Mouse (Mus musculus) left cerebral cortex, adult 2 months (tissue): ENCODE results near the gene Shank1. TPM values are rescaled to one million over a fixed set of nuclear protein-coding genes. Genes with fewer than 3 reads are reported as not detected.
A peak's percentile ranks its signal among the peaks of the same experiment; 100 is the strongest.

Experiments used
- DNase-seq, 2 experiments: peaks; one replicate each; pipeline ENCODE4 v3.0.0; 2021 to 2022; ENCODE audit warnings: low spot score in 2 of 2, mixed read lengths in 1 of 2; ENCODE audit errors: extremely low spot score in 1 of 2
- H3K27ac ChIP-seq: fragments of 200-600 bp; 2 replicates; pipeline ENCODE4 v1.8.1; 2022
- H3K4me3 ChIP-seq: fragments of 200-600 bp; 2 replicates; pipeline ENCODE4 v1.8.1; 2022
- CTCF ChIP-seq: fragments of 200-600 bp; IDR thresholded peaks from 2 replicates; pipeline ENCODE4 v1.8.1; 2022; ENCODE audit warnings: antibody characterized with exemption, mild to moderate bottlenecking, moderate library complexity
- intact Hi-C: fragments of 180-260 bp; cut with DNase I; formaldehyde crosslinking; loops from one replicate; pipeline ENCODE4 v1.15.1; 2025
- total RNA-seq, 2 experiments: library from RNA; stranded (reverse); gene quantifications; 2 replicates each; pipeline ENCODE4 v1.2.3; 2021

Shank1 gene
- total RNA-seq, 2 experiments from 2014 or later, result 637 to 705 TPM

GRCm38 (mm10) chr7:44359908-44360672, 50.0 kb downstream of the Shank1 start:
- peak; percentile 96 to 97 for DNase-seq
- intact Hi-C loops, result loop anchor here (5.0 kb wide), 1 partner anchor 127 kb away; no protein-coding TSS in a partner anchor
- Histone ChIP-seq H3K27ac (peak overlapping the region; percentile 93), H3K4me3 (peak overlapping the region; percentile 57)
- no peak; the same call in 1 of the 2 replicates for TF ChIP-seq CTCF

- TF ChIP-seq CTCF, result no peak; the same call in 1 of the 2 replicates
- DNase-seq, result peak in 1 of 2 experiments; percentile 49
- peak overlapping the region; percentile 57 for H3K4me3 ChIP-seq
- peak overlapping the region; percentile 93 for H3K27ac ChIP-seq
- intact Hi-C loops, result loop anchor here (5.0 kb wide), 1 partner anchor 126 kb away; no protein-coding TSS in a partner anchor
Measured at GRCm38 (mm10) chr7:44360792-44361301, 50.8 kb downstream of the Shank1 start.

GRCm38 (mm10) chr7:44372678-44373077, 62.6 kb downstream of the Shank1 start:
- no peak for TF ChIP-seq CTCF
- Histone ChIP-seq H3K4me3 (no peak overlapping the region), H3K27ac (no peak overlapping the region)
- DNase-seq, result no peak
- intact Hi-C loops, result loop anchor here (2.0 kb wide), 1 partner anchor 96 kb away; no protein-coding TSS in a partner anchor

- DNase-seq, result no peak
- TF ChIP-seq CTCF, result no peak; the same call in 1 of the 2 replicates
- intact Hi-C loops, result loop anchor here (2.0 kb wide), 1 partner anchor 95 kb away; no protein-coding TSS in a partner anchor
- H3K27ac ChIP-seq, result peak overlapping the region; percentile 90
- peak overlapping the region; percentile 66 for H3K4me3 ChIP-seq
Measured at GRCm38 (mm10) chr7:44373460-44373859, 63.4 kb downstream of the Shank1 start.

- peak overlapping the region; percentile 90 for H3K27ac ChIP-seq
- peak overlapping the region; percentile 66 for H3K4me3 ChIP-seq
- peak; percentile 71 to 87 for DNase-seq
- intact Hi-C loops, result loop anchor here (2.0 kb wide), 1 partner anchor 95 kb away; no protein-coding TSS in a partner anchor
- TF ChIP-seq CTCF, result no peak
Measured at GRCm38 (mm10) chr7:44373889-44374652, 64.0 kb downstream of the Shank1 start.

- intact Hi-C loops, result loop anchor here (5.0 kb wide), 1 partner anchor 178 kb away; the partner anchor contains the start of gene Nr1h2
- H3K4me3 ChIP-seq, result peak overlapping the region; percentile 66
- H3K27ac ChIP-seq, result peak overlapping the region; percentile 90
- no peak for TF ChIP-seq CTCF
- DNase-seq, result no peak
Measured at GRCm38 (mm10) chr7:44374756-44375155, 64.7 kb downstream of the Shank1 start.

GRCm38 (mm10) chr7:44375207-44375606, 65.2 kb downstream of the Shank1 start:
- peak overlapping the region; percentile 66 for H3K4me3 ChIP-seq
- H3K27ac ChIP-seq, result no peak overlapping the region
- no peak for TF ChIP-seq CTCF
- DNase-seq, result no peak
- intact Hi-C loops, result loop anchor here (5.0 kb wide), 1 partner anchor 177 kb away; the partner anchor contains the start of gene Nr1h2

GRCm38 (mm10) chr7:44375793-44376192, 65.7 kb downstream of the Shank1 start:
- intact Hi-C loops, result loop anchor here (5.0 kb wide), 1 partner anchor 177 kb away; the partner anchor contains the start of gene Nr1h2
- Histone ChIP-seq H3K4me3 (no peak overlapping the region), H3K27ac (no peak overlapping the region)
- DNase-seq, result no peak
- TF ChIP-seq CTCF, result no peak

GRCm38 (mm10) chr7:44378290-44378689, 68.2 kb downstream of the Shank1 start:
- no peak for DNase-seq
- Histone ChIP-seq H3K27ac (no peak overlapping the region), H3K4me3 (no peak overlapping the region)
- intact Hi-C loops, result loop anchor here (5.0 kb wide), 1 partner anchor 174 kb away; the partner anchor contains the start of gene Nr1h2
- no peak for TF ChIP-seq CTCF

- no peak overlapping the region for H3K4me3 ChIP-seq
- intact Hi-C loops, result no loop called here
- TF ChIP-seq CTCF, result no peak
- DNase-seq, result peak; percentile 66 to 75
- peak overlapping the region; percentile 86 for H3K27ac ChIP-seq
Measured at GRCm38 (mm10) chr7:44382541-44382940, 72.5 kb downstream of the Shank1 start.

GRCm38 (mm10) chr7:44383980-44384715, 74.1 kb downstream of the Shank1 start, which contains the start of gene Syt3:
Syt3 (plus strand) TSS chr7:44384102.
- peak within 1 kb of the TSS; percentile 88 for H3K27ac ChIP-seq
- peak within 1 kb of the TSS; percentile 69 for H3K4me3 ChIP-seq
- no peak for TF ChIP-seq CTCF
- intact Hi-C loops, result no loop called here
- peak; percentile 73 to 76 for DNase-seq
